Mouse (Mus musculus): ENCODE results near the gene Anxa7. TPM values are rescaled to one million over a fixed set of nuclear protein-coding genes. Genes with fewer than 3 reads are reported as not detected.

Anxa7 gene
- total RNA-seq, 2 experiments from 2014 or later, result 61.5 to 66.1 TPM

DNA sequence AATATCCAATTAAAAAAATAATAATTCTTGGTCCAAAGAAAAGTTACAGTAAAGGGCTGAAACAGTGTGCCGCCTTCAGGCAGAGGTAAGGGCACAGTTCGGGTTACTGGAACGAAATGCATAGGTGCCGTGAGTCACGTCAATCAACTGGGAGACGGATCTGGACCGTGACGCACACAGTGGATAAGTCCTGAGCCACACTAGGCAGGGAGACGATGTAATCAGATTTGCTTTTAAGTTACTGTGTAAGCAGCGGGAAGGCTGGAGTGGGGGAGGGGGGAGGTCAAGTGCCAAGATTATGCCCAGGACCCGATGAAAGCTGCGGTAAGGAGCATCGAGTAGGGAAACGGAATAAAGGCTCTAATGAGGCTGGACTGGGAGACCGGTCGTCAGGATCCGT, 37.7 kb downstream of the Anxa7 start:
- no peak for DNase-seq
- intact Hi-C loops (cut with DNase I), result no loop called here

DNA sequence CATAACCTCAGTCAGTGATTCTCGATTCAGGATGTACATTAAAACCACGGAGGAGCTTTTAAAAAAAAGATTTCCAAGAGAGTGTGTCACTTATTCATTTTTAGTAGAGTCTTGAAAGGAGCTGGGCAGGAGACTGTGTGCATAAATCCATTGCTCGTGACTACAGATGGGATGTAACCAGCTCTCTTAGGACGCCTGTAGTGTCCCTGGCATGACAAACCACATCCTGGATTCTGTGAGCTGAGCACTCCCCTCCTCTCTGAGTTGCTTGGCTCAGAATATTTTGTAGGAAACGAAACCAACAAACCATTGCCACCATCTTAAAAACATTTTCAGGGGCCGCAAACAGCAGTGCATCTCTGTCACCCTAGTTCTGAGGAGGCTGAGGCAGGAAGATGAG, 43.0 kb downstream of the Anxa7 start:
- DNase-seq, result no peak
- intact Hi-C loops (cut with DNase I), result no loop called here

DNA sequence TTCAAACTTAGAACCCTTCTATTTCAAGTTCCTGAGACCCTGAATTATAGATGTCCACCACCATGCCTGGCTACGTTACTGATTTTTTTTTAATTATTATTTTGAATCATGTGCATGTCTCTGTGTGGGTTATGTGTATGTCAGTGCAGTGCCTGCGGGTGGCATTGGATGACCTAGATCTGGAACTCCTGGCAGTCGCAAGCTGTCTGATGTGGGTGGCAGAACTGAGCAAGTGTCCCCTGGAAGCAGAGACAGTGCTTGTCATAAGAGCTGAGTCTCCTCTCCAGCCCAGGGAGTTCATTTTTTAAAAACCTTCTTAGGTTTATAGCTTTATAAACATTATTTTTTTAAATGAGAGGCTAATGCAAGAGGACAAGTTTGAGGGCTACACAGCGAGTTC, 47.5 kb downstream of the Anxa7 start:
- intact Hi-C loops (cut with DNase I), result no loop called here

DNA sequence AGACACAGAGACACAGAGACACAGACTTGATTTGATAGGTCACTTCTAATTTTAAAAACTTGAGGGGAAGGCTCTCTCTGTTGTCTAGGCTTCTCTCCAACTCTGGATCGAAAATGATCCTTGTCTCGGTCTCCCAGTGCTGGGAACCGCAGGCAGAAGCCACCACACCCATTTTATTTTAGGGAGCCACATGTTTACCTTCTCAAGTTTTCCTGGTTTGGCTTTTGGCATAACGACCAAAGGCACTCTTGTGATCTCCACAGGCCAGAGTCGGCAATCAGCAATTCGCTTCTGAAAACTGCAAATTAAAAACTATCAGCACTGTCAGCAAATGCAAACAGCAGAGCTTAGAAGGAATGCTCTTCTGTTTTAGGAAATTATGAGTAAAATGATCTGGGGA, 48.2 kb downstream of the Anxa7 start:
- intact Hi-C loops (cut with DNase I), result no loop called here
- DNase-seq, result no peak

More for the DNA sequence above, 47.5 kb downstream of the Anxa7 start:
- DNase-seq, result no peak

DNA sequence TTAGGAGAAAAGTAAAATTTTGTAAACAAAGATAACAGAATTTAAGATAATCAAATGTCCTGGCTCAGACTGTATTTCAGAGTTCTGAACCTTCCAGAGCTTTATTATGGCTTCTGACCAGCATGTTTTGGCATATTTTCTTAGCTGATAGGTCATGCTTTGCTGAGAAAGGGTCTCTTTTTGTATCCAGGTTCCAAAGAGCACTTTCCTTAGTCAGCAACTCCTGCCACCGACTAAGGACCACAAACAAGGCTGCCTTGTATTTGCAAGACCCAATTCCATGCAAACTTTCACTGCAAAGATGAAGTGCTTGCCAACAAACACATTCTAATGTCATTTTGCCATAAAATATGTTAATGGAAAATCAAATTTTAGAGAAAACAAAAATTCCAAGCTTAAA, 50.1 kb downstream of the Anxa7 start:
- intact Hi-C loops (cut with DNase I), result no loop called here
- no peak for DNase-seq

DNA sequence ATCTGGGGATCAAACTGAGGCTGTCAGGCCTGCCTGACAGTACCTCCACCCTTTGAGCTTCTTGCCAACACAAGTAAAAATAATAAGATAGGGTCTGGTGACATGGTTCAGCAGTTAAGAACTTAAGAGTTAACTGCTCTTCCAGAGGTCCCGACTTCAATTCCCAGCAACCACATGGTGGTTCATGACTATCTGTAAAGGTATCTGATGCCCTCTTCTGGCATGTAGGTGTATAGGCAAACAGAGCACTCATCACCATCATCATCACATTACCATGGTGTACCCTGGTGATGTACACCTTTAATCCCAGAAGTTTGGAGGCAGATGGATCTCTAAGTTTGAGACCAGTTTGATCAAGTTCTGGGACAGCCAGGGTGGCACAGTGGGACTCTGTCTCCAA, 51.3 kb downstream of the Anxa7 start:
- no peak for DNase-seq
- intact Hi-C loops (cut with DNase I), result no loop called here

DNA sequence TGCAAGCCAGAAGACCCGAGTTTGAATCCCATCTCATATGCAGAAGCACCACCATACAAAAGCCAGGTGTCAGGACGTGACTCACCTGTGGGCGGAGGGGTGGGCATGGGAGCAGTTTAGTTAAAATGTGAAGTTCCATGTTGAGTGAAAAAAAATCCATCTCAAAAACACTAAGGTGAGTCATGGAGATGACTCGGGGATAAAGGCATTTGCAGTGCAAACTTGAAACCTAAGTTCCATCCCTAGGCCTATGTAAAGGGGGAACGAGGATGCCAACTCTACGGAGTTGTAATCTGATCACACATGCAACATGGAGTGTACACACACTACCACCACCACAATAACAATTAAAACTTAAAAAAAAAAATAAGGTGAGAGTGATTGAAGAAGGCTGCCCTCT, 56.9 kb downstream of the Anxa7 start:
- DNase-seq, result no peak
- intact Hi-C loops (cut with DNase I), result no loop called here

DNA sequence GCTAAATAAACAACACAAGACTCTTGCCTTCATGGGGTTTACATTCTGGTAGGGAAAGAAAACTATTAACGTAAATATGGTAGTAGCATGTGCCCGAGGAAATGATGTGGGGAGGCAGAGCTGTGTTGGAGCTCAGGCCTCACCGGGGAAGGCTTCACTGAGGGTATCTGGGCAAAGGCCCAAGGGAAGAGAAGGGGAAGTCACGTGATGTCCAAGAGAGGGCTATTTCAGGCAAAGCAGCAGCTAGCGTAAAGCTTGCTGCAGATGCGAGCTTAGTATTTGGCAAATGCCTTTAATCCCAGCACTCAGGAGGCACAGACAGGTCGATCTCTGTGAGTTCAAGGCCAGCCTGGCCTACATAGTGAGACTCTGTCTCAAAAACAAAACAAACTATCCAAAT, 57.7 kb downstream of the Anxa7 start:
- peak; percentile 18 to 32 for DNase-seq
- intact Hi-C loops (cut with DNase I), result no loop called here

Other genes starting within 250 kb of the Anxa7 start
- not detected for gene Kcnk16, start 210.9 kb downstream of the Anxa7 start, total RNA-seq (2021)
- gene Nudt13, start 185.4 kb downstream of the Anxa7 start, total RNA-seq (2021), result 10 to 100 TPM; 23.3 to 27.0 TPM
- gene Ecd, start 132.0 kb downstream of the Anxa7 start, total RNA-seq (2021), result 10 to 100 TPM; 31.4 to 31.8 TPM
- gene Fam149b, start 132.0 kb downstream of the Anxa7 start, total RNA-seq (2021), result 10 to 100 TPM; 33.9 to 34.6 TPM
- gene Dnajc9, start 91.2 kb downstream of the Anxa7 start, total RNA-seq (2021), result 10 to 100 TPM; 19.7 to 24.5 TPM
- gene Mrps16, start 86.5 kb downstream of the Anxa7 start, total RNA-seq (2021), result 10 to 100 TPM; 71.5 to 72.4 TPM
- gene Cfap70, start 27.9 kb downstream of the Anxa7 start, total RNA-seq (2021), result under 1 TPM in 1 of 2 experiments, not detected in 1; 0.77 TPM
- gene Mss51, start 16.8 kb upstream of the Anxa7 start, total RNA-seq (2021), result under 1 TPM; 0.60 to 0.69 TPM
- 10 to 100 TPM; 67.4 to 70.1 TPM for gene Ppp3cb, start 66.4 kb upstream of the Anxa7 start, total RNA-seq (2021)
- 10 to 100 TPM; 12.9 to 14.0 TPM for gene Usp54, start 160.9 kb upstream of the Anxa7 start, total RNA-seq (2021)
- 1 to 10 TPM; 1.1 to 2.1 TPM for gene Myoz1, start 176.4 kb upstream of the Anxa7 start, total RNA-seq (2021)
- 100 to 1,000 TPM; 164 to 213 TPM for gene Synpo2l, start 188.2 kb upstream of the Anxa7 start, total RNA-seq (2021)
- 100 to 1,000 TPM; 103 to 105 TPM for gene Sec24c, start 194.2 kb upstream of the Anxa7 start, total RNA-seq (2021)
- gene Fut11, start 214.8 kb upstream of the Anxa7 start, total RNA-seq (2021), result 10 to 100 TPM; 11.1 to 11.6 TPM
- 10 to 100 TPM; 83.7 to 91.9 TPM for gene Chchd1, start 222.9 kb upstream of the Anxa7 start, total RNA-seq (2021)
- gene Zswim8, start 227.4 kb upstream of the Anxa7 start, total RNA-seq (2021), result 10 to 100 TPM; 68.7 to 71.7 TPM

All from heart, postnatal 10 days (tissue).